Mouse (Mus musculus) MEL (cell line): ENCODE results near the gene Ddx19a.

Source experiments
- BHLHE40 ChIP-seq: IDR thresholded peaks from 2 replicates; pipeline ENCODE4 v1.6.1; 2012; ENCODE audit warnings: low read depth, mild to moderate bottlenecking, inconsistent platforms, low read length, improper control_type of control experiment, borderline replicate concordance
- CHD1 ChIP-seq: IDR thresholded peaks from 2 replicates; pipeline ENCODE4 v1.6.1; 2012; ENCODE audit warnings: low read depth, mild to moderate bottlenecking, inconsistent platforms, low read length, improper control_type of control experiment
- CTCF ChIP-seq, 3 experiments: IDR thresholded peaks in 2 of 3; conservative IDR thresholded peaks in 1 of 3; 2 replicates each; pipeline ENCODE4 v1.5.1; 2011 to 2012; ENCODE audit warnings: low read length in 3 of 3, low read depth in 2 of 3, mild to moderate bottlenecking in 2 of 3, improper control_type of control experiment in 1 of 3, inconsistent platforms in 1 of 3, mixed read lengths in 1 of 3, moderate library complexity in 1 of 3; ENCODE audit not compliant: control insufficient read depth in 1 of 3, insufficient read depth in 1 of 3, poor library complexity in 1 of 3, severe bottlenecking in 1 of 3
- HCFC1 ChIP-seq: IDR thresholded peaks from 2 replicates; pipeline ENCODE4 v1.6.1; 2012; ENCODE audit warnings: low read depth, mild to moderate bottlenecking, inconsistent platforms, low read length, improper control_type of control experiment, moderate library complexity
- MAX ChIP-seq: IDR thresholded peaks from 2 replicates; pipeline ENCODE4 v1.6.1; 2011; ENCODE audit warnings: low read length, improper control_type of control experiment
- POLR2A ChIP-seq, 2 experiments: IDR thresholded peaks; 2 replicates each; pipeline ENCODE4 v1.6.1; 2011 to 2012; ENCODE audit warnings: low read length in 2 of 2, mild to moderate bottlenecking in 2 of 2, control low read depth in 1 of 2, improper control_type of control experiment in 1 of 2, low read depth in 1 of 2, moderate library complexity in 1 of 2; ENCODE audit not compliant: control insufficient read depth in 1 of 2, insufficient read depth in 1 of 2, poor library complexity in 1 of 2
- POLR2AphosphoS5 ChIP-seq: IDR thresholded peaks from 2 replicates; pipeline ENCODE4 v1.6.1; 2012; ENCODE audit warnings: low read depth, borderline replicate concordance, mild to moderate bottlenecking, inconsistent platforms, low read length, moderate library complexity, mixed read lengths
- RCOR1 ChIP-seq: IDR thresholded peaks from 2 replicates; pipeline ENCODE4 v1.6.1; 2012; ENCODE audit warnings: low read depth, mild to moderate bottlenecking, inconsistent platforms, low read length, improper control_type of control experiment
- SIN3A ChIP-seq: IDR thresholded peaks from 2 replicates; pipeline ENCODE4 v1.6.1; 2012; ENCODE audit warnings: low read length, improper control_type of control experiment, inconsistent platforms

DNA sequence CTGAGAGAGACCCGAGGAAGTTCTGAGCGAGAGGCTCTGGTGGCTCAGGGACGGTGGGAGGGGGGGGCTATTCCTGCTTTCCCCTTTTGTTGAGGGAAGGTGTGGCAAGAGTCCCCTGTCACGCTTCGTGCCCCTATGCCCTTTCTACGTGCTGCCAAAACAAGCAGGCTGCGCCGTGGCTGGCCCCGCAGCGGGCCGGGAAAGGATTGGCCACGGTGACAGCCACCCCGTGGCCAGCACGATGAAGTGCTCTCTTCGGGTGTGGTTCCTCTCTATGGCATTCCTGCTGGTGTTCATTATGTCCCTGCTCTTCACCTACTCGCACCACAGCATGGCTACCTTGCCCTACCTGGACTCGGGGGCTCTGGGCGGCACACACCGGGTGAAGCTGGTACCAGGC is 40.1 kb downstream of the Ddx19a start:
- no peak for TF ChIP-seq MAX
- no peak for TF ChIP-seq CTCF (IDR thresholded peaks at IDR 0.05 in 2 of 3, conservative IDR thresholded peaks at IDR 0.05 in 1 of 3; ENCODE audit: control insufficient read depth in 1 of 3, insufficient read depth in 1 of 3, low read depth in 2 of 3, low read length in 3 of 3, poor library complexity in 1 of 3, severe bottlenecking in 1 of 3)
- no peak for TF ChIP-seq BHLHE40
- TF ChIP-seq SIN3A: no peak
- TF ChIP-seq RCOR1: no peak
- TF ChIP-seq POLR2AphosphoS5: no peak
- no peak for TF ChIP-seq HCFC1
- no peak for TF ChIP-seq POLR2A (IDR thresholded peaks at IDR 0.05; ENCODE audit: control insufficient read depth in 1 of 2, insufficient read depth in 1 of 2, low read depth in 1 of 2, low read length in 2 of 2, poor library complexity in 1 of 2)
- TF ChIP-seq CHD1: no peak
